Mouse (Mus musculus): ENCODE measurements around the gene Cntnap2.
A peak's percentile ranks its signal among the peaks of the same experiment; 100 is the strongest.

Gene Cntnap2

DNA sequence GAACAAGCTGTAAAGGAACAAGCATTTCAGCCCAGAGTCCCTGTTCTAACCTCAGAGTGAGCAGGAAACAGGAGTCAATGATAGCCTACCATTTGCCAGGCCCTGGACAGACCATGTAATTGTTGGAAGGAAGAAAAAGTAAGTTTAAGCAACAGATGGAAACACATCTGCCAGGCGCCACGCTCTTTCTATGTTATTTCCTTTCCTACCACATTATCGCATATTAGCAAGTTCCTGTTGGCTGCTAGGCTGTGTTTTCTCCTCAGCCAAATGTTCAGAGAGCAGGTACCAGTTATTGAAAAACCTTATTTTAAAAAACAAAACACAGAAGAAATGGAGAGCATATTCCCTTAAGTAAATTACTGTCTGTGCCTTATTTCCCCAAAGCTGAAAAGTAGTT, 1646.8 kb downstream of the Cntnap2 start:
- no peak for DNase-seq

DNA sequence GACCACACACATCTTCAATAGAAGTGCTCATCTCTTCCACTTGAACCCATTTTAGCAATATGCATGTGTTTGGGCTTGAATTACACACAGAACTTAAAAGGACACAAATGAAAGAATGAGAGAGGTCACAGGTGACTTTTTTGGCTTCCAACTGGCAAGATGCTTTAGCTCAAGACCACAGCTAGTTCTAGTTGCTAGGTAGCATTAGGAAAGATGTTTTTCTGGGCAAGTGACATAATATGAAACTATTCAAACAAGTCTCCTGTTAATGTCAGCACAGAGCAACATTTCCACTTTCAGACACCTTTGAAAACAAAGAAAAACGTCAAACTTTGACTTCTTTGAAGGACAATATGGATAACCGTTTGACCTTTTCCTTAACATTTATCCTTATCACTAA, 1657.4 kb downstream of the Cntnap2 start:
- no peak for DNase-seq

DNA sequence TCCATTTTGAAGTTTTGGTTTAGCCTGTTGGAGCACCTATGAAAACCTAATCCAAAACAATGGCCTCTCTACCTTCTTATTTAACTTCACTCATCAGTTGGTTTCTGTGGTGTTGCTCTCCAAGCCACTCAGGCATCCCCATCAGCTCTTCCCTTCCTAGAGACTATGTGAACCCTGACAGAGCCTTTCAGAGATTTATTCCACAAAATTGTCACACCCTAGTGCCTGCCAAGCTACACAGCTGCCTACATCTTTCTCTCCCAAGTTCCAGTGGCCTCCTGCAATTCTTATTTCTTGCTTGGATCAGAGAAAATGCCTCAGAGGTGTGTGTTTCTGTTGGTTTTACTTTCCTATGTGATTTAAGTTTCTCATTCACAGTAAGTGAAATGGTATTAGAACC, 1674.6 kb downstream of the Cntnap2 start:
- DNase-seq = no peak

DNA sequence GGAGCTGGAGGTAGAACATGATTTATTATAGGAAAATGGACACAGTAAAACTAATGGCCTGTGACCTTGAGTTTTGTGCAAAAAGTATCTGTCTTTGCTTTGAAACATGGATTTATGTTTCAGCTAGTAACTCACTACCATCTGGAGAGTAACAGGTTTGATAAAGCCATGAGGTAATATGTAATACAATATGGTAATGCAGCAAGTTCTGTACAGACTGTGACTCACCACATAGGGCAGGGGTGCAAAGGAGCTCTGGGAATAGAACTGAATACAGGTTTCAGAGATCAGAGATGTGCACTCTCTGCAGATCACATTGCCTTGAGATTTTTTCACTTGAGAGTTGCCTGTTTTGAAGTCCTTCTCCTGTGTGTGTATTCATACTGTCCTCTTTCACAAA, 1689.3 kb downstream of the Cntnap2 start:
- no peak for DNase-seq

DNA sequence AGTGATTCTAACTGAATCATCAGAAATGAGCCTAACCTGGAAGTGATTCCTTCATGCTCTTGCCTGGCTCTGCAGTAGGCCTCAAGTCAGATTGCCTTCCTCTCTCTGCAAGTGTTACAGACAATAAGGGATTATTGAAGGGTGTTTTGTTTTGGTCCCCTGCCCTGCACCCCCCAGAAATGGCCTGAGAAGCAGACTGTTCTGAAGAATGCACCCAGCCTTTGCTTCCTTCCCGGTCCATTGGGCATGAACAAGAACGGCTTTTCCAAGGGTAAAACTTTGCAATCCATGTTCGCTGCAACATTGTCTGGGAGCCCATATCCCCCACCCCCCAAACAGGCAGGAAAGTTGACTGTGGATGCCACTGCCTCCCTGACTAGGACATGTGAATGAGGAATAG, 1704.3 kb downstream of the Cntnap2 start:
- DNase-seq = no peak

DNA sequence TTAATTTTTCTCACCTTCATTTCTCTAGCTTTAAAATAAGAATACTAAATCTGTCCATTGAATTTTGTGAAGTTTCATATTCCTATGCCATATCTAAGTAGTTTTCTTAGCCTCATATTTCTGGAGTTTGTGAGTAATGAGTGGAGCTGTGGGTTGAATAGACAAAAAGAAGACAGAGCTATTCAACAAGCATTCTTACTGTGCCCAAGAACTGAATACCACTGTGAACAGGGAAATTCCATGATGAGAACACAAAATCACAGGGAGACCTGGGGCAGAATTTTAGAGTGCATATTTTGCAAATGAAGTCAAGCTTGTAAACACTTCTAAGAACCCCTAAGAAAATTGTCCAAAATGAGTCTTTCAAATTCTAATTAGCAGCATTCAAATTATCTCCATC, 1715.4 kb downstream of the Cntnap2 start:
- no peak for DNase-seq

DNA sequence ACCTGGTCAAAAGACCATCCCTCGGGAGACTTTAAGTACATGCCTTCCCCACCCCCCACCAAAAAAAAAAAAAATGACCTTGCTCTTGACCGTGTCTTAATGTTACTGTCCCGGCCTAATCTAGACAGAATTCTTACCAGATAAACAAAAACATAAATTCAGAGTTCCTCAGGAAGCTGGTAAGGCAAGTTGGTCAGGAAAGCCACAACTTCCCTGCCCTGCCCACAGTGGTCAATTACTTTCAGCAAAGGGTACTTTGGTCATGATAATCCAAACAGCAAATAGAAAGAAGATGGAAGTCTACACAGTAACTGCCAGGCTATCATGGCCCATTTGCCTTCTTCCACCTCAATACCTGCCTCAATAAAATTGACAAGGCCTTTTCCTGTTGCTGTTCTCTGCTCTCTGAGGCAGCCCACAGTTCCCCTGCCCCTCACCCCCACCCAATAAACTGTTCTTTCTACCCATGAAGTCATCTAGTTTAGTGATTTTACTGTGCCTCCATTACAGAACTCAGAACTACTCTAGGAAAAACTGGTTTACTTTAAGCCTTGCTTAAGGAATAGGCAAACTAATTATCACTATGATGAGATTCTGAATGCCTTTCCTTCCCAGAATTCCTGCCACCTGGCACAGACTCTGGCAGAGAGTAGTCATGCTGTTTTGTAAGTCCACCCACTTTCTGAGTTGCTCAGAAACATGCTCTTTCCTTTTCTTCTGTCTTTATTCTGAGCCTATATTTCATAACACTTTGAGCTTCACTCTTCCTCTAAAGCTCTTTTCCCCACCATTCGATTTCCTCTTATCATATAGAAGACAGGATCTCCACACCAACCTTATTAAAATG, 1743.3 kb downstream of the Cntnap2 start:
- DNase-seq = no peak

DNA sequence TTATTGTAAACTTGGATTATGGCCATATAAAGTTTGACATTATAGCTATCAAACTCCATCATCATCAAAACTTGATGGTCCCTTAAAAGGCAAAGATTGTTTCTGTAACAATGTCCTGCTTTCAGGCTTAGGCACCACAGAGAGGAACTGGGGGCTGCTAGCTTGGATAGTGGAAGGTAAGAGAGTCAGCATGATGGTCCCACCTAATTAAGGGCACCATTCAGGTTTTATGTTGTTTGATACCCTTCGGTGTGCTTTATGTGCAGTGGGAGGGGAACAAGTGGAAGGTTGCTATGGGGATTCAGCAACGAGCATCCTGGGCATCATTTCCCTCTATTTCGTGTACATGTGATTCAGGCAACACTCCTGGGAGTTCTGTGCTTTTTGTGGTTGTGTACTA, 1797.5 kb downstream of the Cntnap2 start:
- no peak for DNase-seq

DNA sequence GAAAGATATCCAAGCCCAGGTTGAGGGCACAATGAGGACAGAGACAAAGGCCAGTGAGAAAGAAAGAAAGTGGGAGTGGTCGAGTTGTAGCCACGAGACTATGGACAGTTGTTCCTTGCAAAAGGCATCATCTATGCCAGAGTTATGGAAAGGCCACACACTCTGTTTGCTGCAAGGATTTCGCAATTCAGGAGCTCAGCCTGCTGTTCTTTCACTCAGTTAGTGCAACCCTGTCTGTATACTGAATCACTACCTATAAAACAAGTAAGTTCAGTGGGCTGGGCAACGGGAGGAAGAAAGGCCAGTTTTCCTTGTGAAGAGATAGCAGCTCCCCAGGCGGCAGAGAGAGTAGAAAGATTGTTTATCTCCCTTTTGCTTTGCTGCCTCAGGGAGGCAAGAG, 1801.9 kb downstream of the Cntnap2 start:
- no peak for DNase-seq

DNA sequence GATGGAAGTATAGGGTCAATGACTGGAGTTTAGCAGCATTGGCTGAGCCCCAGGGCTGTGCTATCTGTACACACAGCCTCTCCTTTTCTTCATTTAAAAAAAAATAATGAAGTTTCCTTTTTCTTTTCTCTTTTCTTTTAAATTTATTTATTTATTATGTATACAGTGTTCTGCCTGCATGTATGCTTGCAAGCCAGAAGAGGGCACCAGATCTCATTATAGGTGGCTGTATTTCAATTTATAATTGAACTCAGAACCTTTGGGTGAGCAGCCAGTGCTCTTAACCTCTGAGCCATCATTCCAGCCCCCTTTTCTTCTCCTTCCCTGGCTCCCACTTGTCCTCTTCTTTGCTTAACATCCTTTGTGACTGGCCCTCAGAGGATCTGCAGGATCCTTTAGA, 1807.2 kb downstream of the Cntnap2 start:
- no peak for DNase-seq

DNA sequence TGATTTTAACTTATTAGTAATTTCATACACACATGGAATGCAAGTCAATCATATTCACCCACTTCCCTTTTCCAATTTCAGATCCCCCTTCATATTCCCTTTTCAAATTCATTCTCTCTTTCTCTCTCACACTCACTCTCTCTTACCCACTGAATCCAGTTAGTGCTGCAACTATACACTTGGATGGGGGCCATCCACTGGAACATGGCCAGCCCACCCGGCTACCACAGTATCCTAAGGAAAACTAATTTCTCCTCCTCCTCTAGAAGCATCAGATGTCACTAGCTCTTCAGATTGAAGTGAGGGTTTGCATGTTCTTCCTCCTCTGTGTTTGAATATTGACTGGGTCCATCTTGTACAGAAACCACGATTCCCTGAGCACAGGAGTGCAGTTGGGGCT, 1827.1 kb downstream of the Cntnap2 start:
- peak; percentile 12 for DNase-seq

DNA sequence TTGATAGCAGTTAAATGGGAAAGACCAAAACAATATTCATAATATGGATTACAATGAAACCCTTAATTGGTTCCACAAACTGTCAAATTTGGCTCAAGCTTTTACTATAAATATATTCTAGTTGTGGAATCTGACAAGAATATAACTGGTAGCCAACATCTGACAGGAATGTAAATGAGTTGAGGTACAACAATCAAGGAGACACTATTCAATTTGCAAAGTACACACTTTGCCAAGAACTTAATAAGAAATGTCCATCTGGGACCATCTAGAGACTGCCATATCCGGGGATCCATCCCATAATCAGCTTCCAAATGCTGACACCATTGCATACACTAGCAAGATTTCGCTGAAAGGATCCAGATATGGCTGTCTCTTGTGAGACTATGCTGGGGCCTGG, 1850.0 kb downstream of the Cntnap2 start:
- no peak for DNase-seq

DNA sequence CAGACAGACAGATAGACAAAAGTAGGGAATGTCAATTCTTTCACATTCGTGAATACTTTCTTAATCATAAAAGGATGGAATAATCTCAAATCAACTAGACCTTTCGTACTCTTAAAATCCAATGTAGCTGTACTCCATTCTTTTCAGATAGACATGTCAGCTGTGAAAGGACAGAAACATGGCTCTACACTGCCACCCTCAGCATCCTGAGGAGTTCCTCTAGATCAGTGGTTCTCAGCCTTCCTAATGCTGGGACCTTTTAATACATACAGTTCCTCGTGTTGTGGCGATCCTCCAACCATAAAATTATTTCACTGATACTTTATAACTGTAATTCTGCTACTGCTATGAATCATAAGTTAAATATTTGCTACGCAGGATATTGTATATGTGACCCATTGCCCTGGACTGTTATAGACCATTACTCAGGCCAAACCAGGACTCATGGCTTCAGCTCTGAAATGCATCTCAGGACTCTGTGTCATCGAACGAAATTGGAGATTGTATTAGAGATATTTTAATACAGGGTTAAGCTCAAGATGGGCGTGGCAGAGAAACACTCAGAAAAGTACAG, 1859.6 kb downstream of the Cntnap2 start:
- no peak for DNase-seq

DNA sequence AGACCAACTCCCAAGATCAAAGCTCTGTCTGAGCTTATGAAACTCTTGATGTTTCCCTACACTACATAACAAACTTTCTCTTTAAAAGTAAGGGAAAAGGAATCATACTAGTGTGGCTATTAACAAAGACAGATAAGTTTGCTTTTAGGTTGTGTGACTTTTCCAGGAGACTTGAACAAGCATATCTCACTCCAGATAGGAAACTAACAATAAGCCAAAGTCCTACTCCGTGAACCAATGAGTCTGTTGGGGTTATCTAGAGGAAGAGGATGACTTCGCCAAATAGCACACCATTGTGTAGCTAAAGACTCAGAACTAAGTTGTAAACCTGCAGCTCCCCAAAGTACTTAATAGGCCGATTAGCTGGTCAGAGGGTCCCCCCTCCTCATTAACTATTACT, 1860.8 kb downstream of the Cntnap2 start:
- no peak for DNase-seq

DNA sequence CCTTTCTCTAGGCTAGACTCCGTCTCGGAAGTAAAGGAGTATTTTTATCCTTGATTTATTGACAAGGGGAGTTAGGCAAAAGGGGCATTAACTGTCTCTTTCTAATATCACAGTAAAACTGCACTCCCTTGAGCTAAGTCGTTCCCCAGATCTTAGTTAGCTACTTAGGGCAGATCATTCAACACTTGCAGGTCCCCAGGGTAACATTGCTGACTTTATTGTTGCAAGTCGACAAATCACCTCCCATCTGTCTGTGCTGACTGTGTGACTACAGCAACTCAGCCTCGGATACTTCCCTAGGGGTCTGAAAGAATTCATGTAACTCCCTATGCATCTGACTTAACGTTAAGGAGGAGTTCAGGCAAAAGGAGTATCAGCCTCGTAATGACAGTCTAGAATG, 1865.6 kb downstream of the Cntnap2 start:
- no peak for DNase-seq

DNA sequence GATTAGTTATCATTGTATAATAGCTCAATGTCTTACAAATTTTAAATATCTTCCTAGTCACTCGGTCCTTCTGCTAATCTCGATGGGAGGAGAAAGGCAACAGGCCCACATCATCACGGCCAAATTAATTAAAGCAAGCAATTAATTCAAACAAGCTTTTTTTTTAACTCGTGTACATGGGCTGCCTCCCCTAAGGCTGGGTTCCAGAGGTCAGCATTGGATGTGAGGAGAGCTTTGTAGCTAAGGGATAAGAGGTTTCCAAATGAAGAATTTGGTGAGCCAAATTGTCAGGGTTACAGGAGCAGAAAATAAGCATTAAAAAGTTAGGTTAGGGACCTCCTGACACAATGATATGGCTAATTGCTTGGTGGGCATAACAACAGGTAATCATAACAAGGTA, 1886.5 kb downstream of the Cntnap2 start:
- no peak for DNase-seq

DNA sequence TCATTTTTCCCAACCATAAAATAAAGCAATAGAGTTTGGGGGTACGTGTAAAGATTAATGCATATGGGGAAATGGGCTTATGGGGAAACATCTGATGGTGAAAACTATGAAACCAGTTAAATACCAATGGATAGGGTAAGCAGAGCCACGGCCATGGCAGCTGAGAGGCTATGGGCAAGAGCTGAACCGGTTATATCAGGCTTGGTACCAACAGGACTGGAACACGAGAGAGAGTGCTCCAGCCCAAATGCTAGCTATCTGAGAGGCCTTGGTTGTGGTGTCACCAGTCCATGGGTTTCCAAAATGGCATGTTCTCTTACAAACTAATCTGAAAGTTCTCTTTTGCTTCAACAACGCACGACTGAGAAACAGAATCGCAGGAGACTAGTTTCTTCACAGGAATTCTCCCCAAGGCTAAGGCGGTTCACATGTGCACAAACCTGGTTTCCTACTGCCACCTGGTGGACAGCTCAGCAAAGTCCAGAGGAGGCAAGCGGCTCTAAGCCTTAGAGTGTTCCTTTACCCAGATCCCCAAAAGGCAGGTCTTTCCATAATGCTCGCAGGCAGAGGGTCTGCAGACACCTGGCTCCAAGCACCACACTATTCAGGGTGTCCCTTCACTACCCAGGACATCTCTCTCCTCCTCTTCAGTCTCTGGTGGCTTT, 1902.0 kb downstream of the Cntnap2 start:
- DNase-seq = peak; percentile 85

DNA sequence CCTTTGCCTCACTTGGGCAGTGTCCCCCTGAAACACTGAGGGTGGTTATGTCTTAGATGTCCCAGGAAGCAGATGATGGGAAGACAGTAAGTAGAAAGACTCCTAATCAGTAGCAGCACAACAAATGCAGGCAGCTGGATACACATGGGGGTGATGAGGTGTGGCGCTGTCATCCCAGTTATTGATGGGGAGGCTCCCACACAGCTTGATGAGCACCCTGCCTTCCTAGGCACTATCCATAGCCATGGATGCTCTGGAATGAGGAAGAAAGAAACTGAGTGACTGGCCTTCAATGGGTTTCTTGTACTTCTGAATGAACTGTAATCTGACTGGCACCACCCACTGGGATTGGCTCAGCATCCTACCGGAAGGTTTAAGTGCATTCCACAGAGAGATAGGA, 1904.1 kb downstream of the Cntnap2 start:
- DNase-seq = no peak

DNA sequence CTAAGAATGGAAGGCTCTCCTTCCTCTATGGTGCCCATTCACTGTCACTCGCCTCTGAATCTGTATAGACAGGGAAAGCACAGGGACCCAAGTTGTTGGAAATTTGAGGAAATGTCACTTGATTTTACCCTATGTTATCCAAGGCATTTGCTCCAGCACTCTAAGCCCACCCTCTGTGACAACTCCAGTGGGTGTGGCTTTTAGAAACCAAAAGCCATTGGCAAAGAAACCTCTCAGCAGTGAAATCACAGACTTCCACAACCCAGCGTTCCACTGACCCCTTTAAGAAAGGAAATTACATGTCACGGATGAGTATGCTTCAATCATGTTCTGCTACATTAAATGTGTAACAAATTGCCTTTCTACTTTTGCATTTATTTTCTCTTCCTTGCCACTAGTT, 1904.5 kb downstream of the Cntnap2 start:
- no peak for DNase-seq

DNA sequence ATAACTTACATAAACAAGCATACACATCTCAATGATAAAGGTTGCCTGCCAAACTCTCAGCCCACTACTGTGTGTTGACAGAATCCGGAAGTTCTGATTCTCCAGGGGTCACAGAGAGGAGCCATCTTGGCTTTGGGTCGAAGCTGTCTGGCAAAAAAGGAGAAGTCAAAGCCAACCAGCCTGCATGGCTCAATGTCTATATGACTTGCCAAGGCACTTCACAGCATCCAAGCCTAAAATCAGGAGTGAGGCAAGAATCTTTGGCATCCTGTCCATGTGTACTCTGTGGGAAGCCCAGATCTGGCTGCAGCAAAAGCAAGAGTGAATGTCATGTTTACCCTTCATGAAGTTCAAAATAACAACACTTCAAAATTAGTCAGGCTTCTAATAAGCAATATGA, 1913.5 kb downstream of the Cntnap2 start:
- DNase-seq = no peak

DNA sequence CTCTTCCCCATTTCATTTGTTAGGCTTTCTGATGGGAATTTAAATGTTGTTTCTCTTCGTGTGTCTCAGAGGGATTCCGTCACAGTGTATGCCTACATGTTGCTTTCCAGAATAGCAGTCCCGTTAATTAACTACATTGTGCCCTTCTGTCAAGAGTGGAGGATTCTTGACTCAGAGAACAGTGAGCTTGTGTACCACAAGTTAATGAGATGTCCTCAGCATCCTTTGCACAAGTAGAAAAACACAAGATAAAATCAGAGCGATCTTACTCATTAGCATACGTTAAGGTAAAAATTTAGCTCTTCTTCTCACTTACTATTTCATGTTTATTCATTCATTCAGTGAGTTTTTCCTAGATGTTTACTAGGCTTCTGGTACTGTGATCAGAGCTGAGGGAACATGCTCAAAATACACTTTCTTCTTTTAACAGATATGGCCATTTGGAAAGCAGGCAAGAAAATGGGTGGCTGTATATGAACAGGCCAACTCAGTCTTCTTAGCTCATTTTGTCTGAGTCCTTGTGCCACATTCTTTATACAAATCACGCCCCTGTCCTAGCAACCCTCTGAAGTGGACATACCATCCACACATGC, 1936.9 kb downstream of the Cntnap2 start:
- DNase-seq = no peak

DNA sequence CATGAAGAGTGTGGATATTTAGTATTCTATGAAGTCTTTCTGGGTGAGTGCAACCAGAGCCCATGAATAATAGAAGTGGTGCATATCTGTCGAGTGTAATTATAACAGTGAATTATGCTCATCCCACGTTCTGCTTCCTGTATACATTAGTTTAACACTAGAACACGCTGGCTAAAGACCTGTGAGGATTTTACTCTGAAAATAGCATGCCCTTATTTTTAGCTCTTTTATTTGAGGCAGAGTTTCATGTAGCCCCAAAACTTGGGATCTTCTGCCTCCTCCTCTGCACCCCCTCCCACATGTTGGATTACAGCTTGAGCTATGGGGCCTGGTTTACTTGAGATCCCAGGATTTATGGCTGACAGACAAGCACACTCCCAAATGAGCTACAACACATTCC, 1945.3 kb downstream of the Cntnap2 start:
- DNase-seq = no peak

DNA sequence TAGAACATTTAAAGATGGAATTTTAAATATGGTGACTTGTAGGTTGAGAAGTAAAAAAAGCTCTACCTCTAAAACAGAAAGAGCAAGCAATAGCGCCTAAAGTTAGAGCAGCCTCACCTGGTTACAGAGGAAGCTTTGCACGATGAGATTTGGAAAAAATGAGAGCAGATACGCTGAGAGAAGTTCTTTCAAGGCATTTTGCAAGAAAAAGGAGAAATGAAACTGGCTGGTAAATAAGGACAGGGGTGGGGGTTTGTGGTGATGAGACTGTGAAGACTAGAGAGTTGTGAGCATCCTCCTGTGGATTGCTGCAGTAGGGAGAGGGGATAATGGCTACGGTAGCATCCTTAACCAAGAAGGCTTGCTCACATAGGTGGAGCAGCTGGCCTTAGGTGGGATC, 1953.8 kb downstream of the Cntnap2 start:
- DNase-seq = no peak

DNA sequence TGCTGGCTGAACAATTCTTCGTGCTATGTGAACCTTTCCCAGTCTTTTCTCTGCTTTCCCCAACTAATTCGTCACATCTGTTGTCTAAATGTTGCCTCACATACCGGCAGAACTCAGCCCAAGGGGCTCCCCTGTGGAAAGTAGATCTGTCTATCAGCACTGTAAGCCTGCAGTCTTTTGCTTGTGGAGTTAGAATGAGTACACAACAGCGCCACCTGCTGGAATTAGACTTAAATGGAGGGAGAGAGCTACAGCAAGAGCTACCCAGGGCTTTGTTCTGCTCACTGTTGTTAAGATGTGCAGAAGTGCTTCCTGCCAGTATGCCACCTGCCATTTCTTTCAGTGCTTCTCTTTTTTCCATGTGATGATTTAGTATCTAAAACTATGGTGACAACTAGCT, 1954.4 kb downstream of the Cntnap2 start:
- DNase-seq = peak; percentile 90

All from right cerebral cortex, postnatal 4 days (tissue).